Mouse (Mus musculus): Measurements from ENCODE around the gene Nus1. TPM values are rescaled to one million over a fixed set of nuclear protein-coding genes. Genes with fewer than 3 reads are reported as not detected.
A peak's percentile ranks its signal among the peaks of the same experiment; 100 is the strongest.

Nus1 gene
- 32.9 and 35.1 TPM in 2 replicates for polyA plus RNA-seq (2012; rRNA removed)

DNA sequence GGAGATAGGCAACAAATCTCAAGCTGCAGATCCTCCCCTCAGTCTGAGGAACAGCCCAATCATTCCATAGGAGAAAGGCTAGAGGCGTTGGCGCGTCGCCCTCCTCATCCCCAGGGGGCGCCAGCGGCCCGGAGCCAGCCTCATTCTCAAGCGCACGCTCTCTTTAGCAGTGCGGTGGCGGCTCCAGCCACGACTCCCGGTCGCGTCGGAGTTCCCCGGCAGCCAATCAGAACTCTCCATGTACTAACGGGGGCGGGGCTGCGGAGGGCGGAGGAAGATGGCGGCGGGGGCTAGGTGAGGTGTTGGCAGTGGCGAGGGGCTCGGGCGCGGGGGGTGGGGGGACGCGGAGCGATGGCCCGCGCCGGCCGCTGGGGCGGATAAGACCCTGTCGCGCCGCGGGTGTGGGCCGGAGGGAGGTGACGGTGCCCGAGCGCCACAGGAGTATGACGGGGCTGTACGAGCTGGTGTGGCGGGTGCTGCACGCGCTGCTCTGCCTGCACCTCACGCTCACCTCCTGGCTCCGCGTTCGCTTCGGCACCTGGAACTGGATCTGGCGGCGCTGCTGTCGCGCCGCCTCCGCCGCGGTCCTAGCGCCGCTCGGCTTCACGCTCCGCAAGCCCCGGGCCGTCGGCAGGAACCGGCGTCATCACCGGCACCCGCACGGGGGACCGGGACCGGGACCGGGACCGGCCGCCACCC lies at the start of gene Nus1:
Nus1 (plus strand) TSS at position 249 of the 699 bp plus-strand sequence.
- DNase-seq (ENCODE audit: extremely low spot score in 1 of 2, low spot score in 1 of 2): peak; percentile 93 to 98

DNA sequence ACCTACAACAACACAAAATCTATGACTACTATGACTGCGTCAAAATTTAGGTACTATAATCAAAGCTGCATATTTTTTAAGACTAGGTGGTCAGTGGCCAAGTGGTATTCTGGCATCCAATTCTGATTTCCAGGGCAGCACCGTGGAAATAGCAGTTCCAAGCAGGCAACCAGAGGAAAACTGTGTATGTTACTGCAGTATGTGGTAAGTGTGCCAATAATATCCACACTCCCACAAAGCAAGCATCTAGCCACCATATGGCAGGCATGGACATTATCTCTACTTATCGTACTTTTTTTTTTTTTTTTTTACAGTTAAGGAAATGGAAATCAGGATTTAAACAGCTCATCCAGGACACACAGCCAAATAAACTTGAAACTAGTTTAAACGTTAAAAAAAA lies 49.0 kb upstream of the Nus1 start:
- peak in 1 of 2 experiments; percentile 27 for DNase-seq (ENCODE audit: extremely low spot score in 1 of 2, low spot score in 1 of 2)

DNA sequence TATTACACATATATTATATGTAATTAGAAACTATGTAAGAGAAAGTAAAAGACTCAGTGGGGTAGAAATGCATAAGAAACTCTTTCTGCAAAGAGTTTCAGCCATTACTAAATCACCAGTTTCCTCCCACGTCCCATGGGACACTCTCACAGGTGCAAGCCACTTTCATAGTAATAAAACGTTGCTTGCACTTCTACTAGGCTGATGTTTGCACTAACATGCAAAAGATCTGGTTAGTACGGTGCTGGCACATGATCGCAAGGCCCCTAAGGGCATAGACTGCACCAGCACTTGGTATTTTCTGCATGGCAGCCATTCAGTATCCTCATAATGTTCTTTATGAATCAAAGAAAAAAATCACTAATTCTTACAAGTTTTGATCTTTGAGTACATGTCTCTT lies 43.5 kb upstream of the Nus1 start:
- DNase-seq (ENCODE audit: extremely low spot score in 1 of 2, low spot score in 1 of 2): no peak

DNA sequence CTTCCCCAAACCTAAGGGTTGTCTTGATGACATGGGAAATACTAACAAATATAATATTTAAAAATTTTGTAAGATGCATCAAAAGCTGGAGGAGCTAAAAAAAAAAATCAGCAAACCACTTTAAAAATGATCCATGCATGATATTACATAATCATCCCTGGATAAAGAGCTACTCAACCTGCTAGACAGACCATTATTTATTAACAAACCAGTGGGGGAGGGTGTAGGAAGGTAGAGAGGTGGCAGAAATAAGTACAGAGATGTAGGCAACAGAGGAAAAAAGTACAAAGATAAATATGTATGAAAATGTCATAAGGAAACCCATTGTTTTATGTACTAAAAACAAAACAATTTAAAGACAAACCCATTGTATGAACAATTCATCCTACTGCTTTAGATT lies 42.7 kb upstream of the Nus1 start:
- no peak for DNase-seq (ENCODE audit: extremely low spot score in 1 of 2, low spot score in 1 of 2)

DNA sequence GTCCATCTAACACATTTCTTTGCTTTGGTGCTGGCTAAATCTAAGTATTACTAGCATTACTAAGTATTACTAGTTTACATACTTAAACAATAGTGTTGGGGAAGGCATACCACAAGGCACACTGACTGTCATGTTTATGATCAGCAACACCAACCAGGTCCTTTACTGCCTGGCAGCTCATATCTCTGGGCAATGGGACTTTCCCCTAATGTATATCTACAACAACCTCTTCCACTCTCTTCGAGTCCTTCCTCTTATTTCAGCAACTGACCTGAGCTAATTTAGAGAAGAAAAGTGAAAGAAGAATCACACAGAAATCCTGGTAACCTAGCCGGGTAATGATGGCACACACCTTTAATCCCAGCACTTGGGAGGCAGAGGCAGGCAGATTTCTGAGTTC lies 40.9 kb upstream of the Nus1 start:
- no peak for DNase-seq (ENCODE audit: extremely low spot score in 1 of 2, low spot score in 1 of 2)

DNA sequence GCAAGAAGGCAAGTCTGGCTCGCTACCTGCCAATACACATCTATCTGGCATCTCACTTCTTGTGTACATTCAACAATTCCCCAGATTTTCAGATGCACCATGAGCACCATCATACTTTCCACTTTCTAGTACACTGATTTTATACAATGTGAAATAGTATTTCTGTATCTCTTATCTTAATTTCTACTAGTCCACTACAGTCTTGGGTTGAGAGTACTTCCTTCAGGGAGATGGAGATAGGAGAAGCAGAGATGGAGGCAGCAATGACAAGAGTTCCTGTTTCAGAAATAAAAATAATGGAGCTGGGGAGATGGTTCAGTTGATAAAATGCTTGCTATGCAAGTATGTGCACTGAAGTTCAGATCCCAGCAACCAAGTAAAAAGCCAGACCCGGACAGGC lies 39.5 kb upstream of the Nus1 start:
- DNase-seq (ENCODE audit: extremely low spot score in 1 of 2, low spot score in 1 of 2): no peak

DNA sequence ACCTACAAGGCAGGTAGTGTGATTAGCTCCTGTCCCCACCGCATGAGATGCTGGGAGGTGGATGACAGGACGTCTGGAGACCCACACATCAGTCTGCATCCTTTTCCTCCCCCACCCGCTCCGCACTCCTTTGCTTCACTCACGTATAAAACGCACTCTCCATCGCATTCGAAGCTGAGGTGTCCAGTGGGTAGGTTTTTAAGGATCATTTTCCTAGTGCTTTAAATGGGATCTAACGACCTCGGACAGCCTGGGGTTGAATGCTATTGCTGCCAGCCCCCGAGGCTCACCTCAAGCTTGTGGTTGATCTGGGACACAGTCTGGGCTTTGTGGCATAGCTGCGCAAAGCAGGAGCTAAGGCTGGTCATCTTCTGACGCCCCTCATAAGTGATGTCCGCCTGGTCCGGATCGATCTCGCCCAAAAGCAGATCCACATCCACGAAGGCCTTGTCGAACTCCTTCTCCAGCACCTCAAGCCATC lies 36.0 kb upstream of the Nus1 start:
- DNase-seq (ENCODE audit: extremely low spot score in 1 of 2, low spot score in 1 of 2): peak; percentile 23 to 42

DNA sequence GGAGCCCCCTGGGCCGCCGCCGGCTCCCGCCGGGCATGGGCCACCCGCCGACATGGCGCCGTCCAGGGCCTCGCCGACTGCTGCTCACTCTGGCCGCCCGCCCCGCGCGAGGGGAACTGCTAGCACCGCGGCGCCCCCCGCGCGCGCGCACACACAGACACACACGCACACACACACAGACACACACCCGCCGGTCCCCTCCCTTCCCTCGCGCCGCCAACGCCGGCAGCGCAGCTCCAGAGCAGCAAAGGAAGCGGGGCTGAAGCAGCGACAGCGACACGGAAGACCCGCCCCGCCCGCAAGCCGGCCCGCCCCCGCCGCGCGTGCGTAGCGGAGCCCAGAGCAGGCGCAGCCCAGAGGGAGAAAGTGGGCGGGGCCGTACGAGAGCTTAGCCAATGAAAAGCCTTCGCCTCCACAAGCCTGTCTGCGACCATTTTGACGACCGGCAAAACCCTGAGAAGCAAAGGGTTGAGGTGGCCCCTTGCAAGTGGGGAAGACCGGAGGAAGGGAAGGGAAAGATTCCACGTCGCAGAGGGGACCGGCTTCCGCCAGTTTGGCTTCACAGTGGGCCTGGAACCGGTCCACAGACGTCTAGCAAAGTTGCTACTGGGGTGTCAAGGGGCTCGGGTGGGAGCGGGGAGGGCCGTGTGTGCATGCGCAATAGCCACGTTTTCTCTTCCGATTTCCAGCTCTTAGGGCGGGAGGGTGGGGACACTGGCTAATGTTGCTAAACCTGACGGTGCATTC lies 35.3 kb upstream of the Nus1 start, which contains the start of gene Gopc:
Gopc (minus strand) TSS at position 280 of the 747 bp plus-strand sequence.
- DNase-seq (ENCODE audit: extremely low spot score in 1 of 2, low spot score in 1 of 2): peak; percentile 91 to 97

DNA sequence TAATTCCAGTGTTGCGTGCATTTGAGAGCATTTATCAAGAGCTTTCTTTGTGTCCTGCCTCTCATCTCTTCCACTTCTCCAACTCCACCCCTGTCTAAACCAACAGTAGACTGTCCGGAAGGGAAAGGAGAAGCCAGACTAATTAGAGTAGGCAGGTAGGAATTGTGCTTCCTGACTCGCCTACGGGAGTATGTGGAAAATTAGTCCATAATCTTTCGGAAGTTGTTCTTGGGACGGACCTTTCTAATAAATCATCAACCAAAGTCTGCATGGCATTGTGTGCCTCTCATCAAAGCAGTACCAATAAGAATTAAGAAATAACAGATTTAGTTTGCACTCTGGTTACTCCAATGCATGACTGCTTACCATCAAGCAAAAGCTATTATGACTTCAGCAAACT lies 34.3 kb upstream of the Nus1 start:
- DNase-seq (ENCODE audit: extremely low spot score in 1 of 2, low spot score in 1 of 2): no peak

DNA sequence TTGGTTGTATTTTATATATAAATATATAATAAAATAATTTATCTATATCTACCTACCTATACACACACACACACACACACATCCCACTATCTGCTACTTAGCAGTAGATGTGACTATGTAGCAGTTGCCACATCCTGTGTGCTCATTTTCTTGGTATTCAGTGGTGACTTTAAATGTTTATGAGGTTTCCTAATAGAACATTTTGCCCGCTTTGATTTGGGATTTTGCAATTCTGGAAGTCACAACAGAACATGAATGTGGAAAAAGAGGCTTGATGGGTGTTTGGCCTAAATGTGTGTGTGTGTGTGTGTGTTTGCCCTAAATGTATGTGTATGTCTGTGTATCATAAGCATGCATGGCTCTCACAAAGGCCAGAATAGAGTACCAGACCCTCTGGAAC lies 33.8 kb upstream of the Nus1 start:
- no peak for DNase-seq (ENCODE audit: extremely low spot score in 1 of 2, low spot score in 1 of 2)

DNA sequence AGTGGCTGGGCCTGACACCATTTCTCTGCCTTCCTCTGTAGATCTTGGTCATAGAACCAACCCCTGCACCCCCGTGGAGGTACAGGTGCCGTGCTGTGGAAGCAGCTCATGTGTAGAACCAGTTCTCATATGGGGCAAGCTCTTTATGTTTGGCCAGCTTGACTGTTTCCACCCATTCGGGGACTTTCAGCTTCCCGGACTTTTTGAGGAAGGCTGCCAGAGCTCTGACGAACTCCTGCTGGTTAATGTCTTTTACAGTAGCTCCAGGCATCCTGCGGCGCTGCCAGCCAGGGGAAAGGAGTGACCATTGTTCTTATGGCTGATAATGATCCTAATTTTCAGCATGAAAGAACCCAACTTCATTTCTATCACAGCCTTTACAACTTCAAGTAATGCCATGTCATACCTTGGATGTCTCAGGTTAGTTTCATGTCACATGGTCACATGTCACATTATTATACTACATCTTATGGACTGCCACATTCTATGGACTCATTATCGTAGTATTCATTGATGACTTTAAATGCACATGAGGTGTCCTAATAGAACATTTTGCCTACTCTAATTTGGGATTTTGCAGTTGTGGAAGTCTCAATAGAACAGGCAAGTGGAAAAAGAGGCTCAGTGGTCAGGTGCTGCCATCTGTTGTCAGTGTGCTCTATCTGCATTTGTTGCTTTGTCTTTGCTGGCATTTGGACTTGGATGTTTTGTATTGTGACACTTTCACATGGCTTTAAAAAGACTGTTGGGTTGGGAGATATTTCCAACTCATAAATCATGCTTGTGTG lies 32.3 kb upstream of the Nus1 start:
- DNase-seq (ENCODE audit: extremely low spot score in 1 of 2, low spot score in 1 of 2): peak in 1 of 2 experiments; percentile 80

DNA sequence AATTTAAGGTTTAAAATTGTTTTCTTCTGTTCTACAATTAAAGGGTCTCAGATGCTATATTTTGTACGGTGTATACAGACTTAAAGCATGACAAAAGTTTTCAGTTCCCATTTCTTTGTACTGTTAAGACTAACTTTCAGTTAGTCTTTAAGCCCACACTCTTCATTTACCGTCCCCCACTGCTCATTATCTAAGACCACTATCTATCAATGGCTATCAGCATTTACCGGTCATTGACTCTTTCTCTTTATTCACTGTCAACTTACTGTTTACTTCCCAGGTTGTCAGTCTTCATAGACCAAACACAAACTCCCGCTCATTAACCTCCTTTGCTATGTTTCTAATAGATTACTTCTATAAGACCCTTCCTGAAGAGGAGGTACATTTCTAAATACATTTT lies 30.2 kb upstream of the Nus1 start:
- no peak for DNase-seq (ENCODE audit: extremely low spot score in 1 of 2, low spot score in 1 of 2)

DNA sequence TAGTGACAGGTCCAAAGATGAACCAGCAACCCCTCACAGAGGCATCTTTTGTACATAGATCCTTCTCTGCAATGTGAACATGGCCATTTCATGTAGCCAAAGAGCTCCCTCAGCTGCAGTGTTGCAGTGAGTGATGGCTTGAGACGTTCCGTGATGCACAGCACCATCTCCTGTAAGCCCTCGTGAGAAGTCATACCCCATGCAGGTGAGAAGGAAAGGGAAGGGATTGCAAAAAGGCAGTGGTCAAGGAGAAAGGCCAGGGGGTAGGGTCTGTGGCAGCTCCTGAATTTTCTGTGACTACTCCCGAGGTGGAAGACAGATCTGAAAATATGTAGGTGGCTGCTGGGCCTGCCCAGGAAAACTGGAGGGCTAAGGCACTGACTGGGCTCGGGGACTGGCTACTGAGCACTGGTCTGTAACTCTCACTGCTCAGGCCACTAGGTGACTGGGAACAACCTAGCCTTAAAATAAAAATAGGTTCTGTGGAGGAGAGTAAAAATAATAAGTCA lies 28.4 kb upstream of the Nus1 start, which contains the start of gene Nepn:
Nepn (plus strand) TSS at position 51 of the 509 bp plus-strand sequence.
- DNase-seq (ENCODE audit: extremely low spot score in 1 of 2, low spot score in 1 of 2): no peak

DNA sequence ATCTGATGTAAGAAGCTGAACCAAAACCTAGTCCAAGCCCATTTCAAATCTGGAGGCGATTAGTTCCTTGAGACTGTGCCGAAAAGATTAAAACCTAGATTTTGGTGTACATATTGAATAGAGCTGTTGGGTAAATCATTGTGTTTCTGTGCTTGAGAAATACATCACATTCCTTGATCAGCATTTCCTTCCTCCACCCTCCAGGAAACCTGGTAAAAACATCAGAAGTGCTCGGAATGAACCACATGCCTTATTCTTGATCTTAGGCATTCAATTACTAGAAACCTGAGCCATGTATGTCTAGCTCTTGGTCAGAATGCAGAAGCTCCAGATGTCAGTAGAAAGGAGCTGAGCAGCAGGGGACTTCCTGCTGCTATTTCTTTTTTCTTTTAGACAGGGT lies 27.9 kb upstream of the Nus1 start:
- no peak for DNase-seq (ENCODE audit: extremely low spot score in 1 of 2, low spot score in 1 of 2)

DNA sequence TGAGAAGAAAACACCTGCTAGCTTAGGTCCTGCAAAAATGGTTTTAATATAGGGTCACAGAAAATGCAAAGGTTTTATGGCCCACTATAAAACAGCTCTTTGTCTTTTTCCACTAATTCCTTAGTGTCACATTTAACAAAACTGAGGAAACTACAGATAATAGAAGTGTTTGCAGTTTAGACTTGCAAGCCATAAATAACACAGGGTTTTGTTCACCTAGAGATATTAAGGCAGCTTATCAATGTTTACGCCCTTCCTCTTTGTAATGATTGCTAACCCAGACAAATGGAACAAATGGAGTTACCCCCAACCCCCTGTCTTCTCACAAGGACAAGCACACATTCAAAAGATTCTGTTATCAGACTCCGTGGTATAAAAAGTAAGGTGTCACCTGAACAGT lies 26.1 kb upstream of the Nus1 start:
- no peak for DNase-seq (ENCODE audit: extremely low spot score in 1 of 2, low spot score in 1 of 2)

DNA sequence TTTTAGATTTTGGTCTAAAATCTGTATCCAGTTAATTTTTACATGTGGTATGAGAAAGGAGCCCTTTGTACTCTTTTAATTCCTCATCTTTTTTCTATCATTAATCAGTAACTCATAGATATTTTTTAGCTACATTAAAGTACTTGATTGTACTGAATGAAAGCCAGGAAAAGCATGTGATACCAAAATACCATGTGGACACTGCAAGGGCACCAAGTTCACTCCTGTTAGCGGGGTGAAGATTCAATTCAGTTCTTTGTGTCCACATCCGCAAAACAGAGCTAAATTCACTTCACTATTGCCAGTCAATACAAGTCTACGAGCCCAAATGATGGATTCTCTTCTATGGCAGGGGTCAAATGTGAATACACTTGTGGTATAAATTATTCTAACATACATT lies 20.7 kb upstream of the Nus1 start:
- DNase-seq (ENCODE audit: extremely low spot score in 1 of 2, low spot score in 1 of 2): no peak

DNA sequence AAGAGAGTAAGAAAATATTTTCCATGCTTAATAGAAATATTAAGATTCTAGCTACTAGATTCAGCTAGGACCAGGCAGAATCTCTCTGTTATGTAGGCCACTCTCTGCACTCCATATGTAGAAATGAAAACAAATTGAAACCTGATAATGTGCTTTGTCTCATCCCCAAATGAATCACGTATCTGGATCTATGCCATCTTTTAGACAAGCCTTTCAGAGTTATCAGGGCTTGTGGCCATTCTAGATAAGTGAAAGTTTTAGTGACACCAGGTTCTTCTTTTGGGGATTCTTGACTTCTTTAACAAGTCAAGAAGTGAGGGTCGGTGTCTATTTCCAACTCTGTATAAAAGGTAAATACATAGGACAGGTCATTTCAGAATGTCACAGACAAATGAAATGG lies 18.6 kb upstream of the Nus1 start:
- DNase-seq (ENCODE audit: extremely low spot score in 1 of 2, low spot score in 1 of 2): no peak

DNA sequence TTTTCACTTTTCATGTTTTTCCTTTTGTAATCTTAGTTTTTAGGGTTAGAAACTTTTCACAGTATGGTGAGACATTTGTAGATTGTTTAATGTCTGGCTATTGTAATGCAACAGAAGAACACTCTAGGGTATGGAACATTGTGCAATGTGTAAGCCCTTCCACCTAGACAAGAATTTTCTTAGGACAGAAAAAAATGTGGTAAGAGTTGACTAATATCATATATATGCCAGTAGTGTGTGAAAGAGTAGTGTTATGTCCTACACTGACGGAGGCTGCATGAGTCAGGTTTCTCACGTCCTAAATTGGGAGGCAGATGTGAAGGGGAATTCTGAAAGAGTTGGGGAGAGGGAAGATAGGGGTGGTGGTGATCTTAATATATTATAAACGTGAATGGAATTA lies 17.6 kb upstream of the Nus1 start:
- peak in 1 of 2 experiments; percentile 13 for DNase-seq (ENCODE audit: extremely low spot score in 1 of 2, low spot score in 1 of 2)

DNA sequence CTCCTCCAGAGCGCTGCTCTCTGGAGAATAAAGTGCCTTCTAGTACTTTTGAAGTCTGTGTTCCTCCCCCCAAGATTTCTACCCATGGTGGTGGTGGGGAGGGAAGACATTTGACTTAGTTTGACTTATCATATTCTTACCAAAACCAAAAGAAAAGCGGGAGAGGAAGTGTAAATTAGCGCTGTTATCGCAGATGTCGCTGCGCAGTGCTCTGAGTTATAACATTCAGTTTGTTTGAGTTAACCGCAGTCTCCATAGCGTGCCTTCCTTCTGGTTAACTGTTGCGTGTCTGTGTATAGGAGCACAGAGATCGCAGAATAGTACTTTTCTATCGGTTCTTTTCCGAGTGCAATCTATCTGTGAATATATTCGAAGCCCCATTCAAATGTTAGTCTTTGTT lies 12.2 kb upstream of the Nus1 start:
- no peak for DNase-seq (ENCODE audit: extremely low spot score in 1 of 2, low spot score in 1 of 2)

DNA sequence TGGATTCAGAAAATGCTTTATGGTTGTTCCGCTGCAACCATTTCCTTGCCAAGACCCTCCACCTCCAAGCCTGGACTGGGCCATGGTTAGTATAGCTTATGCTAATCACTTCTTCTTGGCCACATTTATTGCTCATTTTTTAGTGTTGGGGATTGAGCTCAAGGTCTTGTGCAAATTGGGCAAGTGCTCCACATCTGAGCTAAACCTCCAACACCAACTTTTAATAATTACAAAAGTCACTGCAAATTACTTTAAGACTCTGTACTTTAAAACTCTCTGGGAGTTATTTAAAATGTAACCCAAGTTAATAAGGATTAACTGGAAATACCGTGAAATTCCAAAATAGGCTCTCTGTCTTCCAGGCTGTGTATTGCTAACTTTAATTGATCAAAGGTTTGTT lies 9.8 kb upstream of the Nus1 start:
- DNase-seq (ENCODE audit: extremely low spot score in 1 of 2, low spot score in 1 of 2): no peak

DNA sequence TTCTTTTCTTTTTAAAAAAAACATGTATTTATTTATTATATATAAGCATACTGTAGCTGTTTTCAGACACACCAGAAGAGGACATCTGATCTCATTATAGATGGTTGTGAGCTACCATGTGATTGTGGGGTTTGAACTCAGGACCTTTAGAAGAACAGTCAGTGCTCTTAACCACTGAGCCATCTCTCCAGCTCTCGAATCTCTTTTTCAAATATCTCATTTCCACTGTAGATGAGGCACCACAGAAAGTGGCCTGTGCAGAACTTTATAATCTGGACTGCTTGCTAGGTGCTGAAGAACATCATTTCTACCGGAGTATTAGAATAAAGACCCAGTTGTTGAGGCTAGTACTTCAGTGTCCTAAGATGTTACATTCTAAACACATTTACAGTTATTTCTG lies 2.3 kb upstream of the Nus1 start:
- DNase-seq (ENCODE audit: extremely low spot score in 1 of 2, low spot score in 1 of 2): no peak

Measured in frontal cortex, adult 2 months (tissue).